Mouse (Mus musculus) heart, adult 2 months (tissue): ENCODE measurements around the gene Tubgcp5. TPM values are rescaled to one million over a fixed set of nuclear protein-coding genes. Genes with fewer than 3 reads are reported as not detected.
A peak's percentile ranks its signal among the peaks of the same experiment; 100 is the strongest.
"Not testable (repeated sequence)": the region's sequence is repeated elsewhere in the genome, so short reads cannot be mapped to it uniquely, and the experiment has no call there.

ENCODE experiments used
- DNase-seq, 2 experiments: peaks; one replicate each; pipeline ENCODE4 v3.0.0; 2021
- H3K27ac ChIP-seq: fragments of 200-600 bp; 2 replicates; pipeline ENCODE4 v1.8.1; 2022
- H3K27me3 ChIP-seq: fragments of 200-500 bp; 2 replicates; pipeline ENCODE4 v1.6.1; 2012; ENCODE audit warnings: mild to moderate bottlenecking, low read length, inconsistent platforms, mixed read lengths; ENCODE audit not compliant: control insufficient read depth, insufficient read depth
- H3K36me3 ChIP-seq: fragments of 200-500 bp; 2 replicates; pipeline ENCODE4 v1.6.1; 2012; ENCODE audit warnings: low read length, inconsistent platforms; ENCODE audit not compliant: control insufficient read depth, insufficient read depth
- H3K4me1 ChIP-seq: fragments of 200-500 bp; 2 replicates; pipeline ENCODE4 v1.6.1; 2011; ENCODE audit warnings: low read length; ENCODE audit not compliant: control insufficient read depth, insufficient read depth
- H3K4me3 ChIP-seq: fragments of 200-600 bp; 2 replicates; pipeline ENCODE4 v1.8.1; 2022
- H3K79me2 ChIP-seq: fragments of 200-500 bp; replicated peaks from 2 replicates; pipeline ENCODE4 v1.6.1; 2012; ENCODE audit warnings: mild to moderate bottlenecking, inconsistent platforms, low read length, moderate library complexity, mixed read lengths; ENCODE audit not compliant: control insufficient read depth, insufficient read depth
- H3K9ac ChIP-seq: fragments of 200-500 bp; 2 replicates; pipeline ENCODE4 v1.6.1; 2012; ENCODE audit warnings: low read depth, mild to moderate bottlenecking, control low read depth, inconsistent platforms, low read length, mixed read lengths
- CTCF ChIP-seq: fragments of 200-600 bp; IDR thresholded peaks from 2 replicates; pipeline ENCODE4 v1.8.1; 2022; ENCODE audit warnings: antibody characterized with exemption, mild to moderate bottlenecking, moderate library complexity
- EP300 ChIP-seq: fragments of 200-500 bp; IDR thresholded peaks from 2 replicates; pipeline ENCODE4 v1.6.1; 2011; ENCODE audit warnings: low read depth, low read length, control low read depth; ENCODE audit not compliant: insufficient read depth
- POLR2A ChIP-seq: fragments of 200-500 bp; IDR thresholded peaks from 2 replicates; pipeline ENCODE4 v1.6.1; 2011; ENCODE audit warnings: mild to moderate bottlenecking, low read depth, low read length, control low read depth; ENCODE audit not compliant: insufficient read depth
- WGBS: fragments of 180-500 bp; shearing (Covaris S2); methylation state at CpG from one replicate; pipeline ENCODE4 v1.1.7; 2018; 5-methylcytosine and 5-hydroxymethylcytosine counted together
- intact Hi-C: fragments of 180-260 bp; cut with DNase I; formaldehyde crosslinking; loops from one replicate; pipeline ENCODE4 v1.15.1; 2025
- polyA plus RNA-seq: library from polyadenylated mRNA; depleted of rRNA; stranded (reverse); fragments of >200 nt; gene quantifications from 2 replicates; pipeline ENCODE4 v1.2.3, GENCODE M21; 2012
- total RNA-seq, 2 experiments: library from RNA; stranded (reverse); gene quantifications; 2 replicates each; pipeline ENCODE4 v1.2.3; 2021

The Tubgcp5 gene
- total and polyA plus RNA-seq, 3 experiments: 2.6 to 10.3 (median 10.2) TPM

- H3K9ac ChIP-seq: no peak overlapping the region
- intact Hi-C loops: no loop called here
- no peak overlapping the region for H3K27ac ChIP-seq
- 48% methylated on average over 3 of the region's 3 CpGs for WGBS
- no peaks in the 10 kb centered on the region for H3K4me1 ChIP-seq
- H3K27me3 ChIP-seq: no peaks in the 10 kb centered on the region
- H3K79me2 ChIP-seq: no peaks in the 10 kb centered on the region
- no peak for DNase-seq
- TF ChIP-seq POLR2A (no peak), CTCF (no peak), EP300 (no peak)
- H3K4me3 ChIP-seq: no peak overlapping the region
- no peaks in the 10 kb centered on the region for H3K36me3 ChIP-seq
Measured at GRCm38 (mm10) chr7:55782493-55782892, 11.5 kb upstream of the Tubgcp5 start.

- H3K4me1 ChIP-seq: no peaks in the 10 kb centered on the region
- H3K9ac ChIP-seq: no peak overlapping the region
- no peaks in the 10 kb centered on the region for H3K79me2 ChIP-seq
- WGBS: 25% methylated on average over 3 of the region's 3 CpGs
- DNase-seq: peak in 1 of 2 experiments; percentile 66
- H3K27me3 ChIP-seq: no peaks in the 10 kb centered on the region
- TF ChIP-seq POLR2A: 0 out of 2 replicates have a peak, but pooled peaks have one; percentile 29
- peak; percentile 68; the same call in 1 of the 2 replicates for TF ChIP-seq EP300
- TF ChIP-seq CTCF: no peak
- H3K4me3 ChIP-seq: no peak overlapping the region
- intact Hi-C loops: no loop called here
- no peaks in the 10 kb centered on the region for H3K36me3 ChIP-seq
- H3K27ac ChIP-seq: no peak overlapping the region
Measured at GRCm38 (mm10) chr7:55784580-55784979, 9.4 kb upstream of the Tubgcp5 start.

GRCm38 (mm10) chr7:55790586-55790985 is 3.4 kb upstream of the Tubgcp5 start:
- intact Hi-C loops: loop anchor here (5.0 kb wide), 1 partner anchor 257 kb away; no protein-coding TSS in a partner anchor
- not testable (repeated sequence) for H3K27ac ChIP-seq, H3K9ac ChIP-seq, H3K4me1 ChIP-seq, H3K79me2 ChIP-seq, H3K4me3 ChIP-seq, H3K27me3 ChIP-seq, H3K36me3 ChIP-seq, DNase-seq
- WGBS: 43% methylated on average over 5 of the region's 5 CpGs

- intact Hi-C loops: loop anchor here (5.0 kb wide), 1 partner anchor 255 kb away; no protein-coding TSS in a partner anchor
- WGBS: 77% methylated on average over 3 of the region's 3 CpGs
- H3K9ac ChIP-seq: no peak overlapping the region
- H3K27ac ChIP-seq: no peak overlapping the region
- H3K36me3 ChIP-seq: no peaks in the 10 kb centered on the region; the same call in none of the 2 replicates
- H3K4me3 ChIP-seq: no peak overlapping the region
- H3K27me3 ChIP-seq: no peaks in the 10 kb centered on the region
- TF ChIP-seq CTCF: no peak
- no peak for TF ChIP-seq EP300
- no peak for TF ChIP-seq POLR2A
- H3K79me2 ChIP-seq: no peaks in the 10 kb centered on the region
- peaks cover 2% of the 10 kb centered on the region; the same call in 1 of the 2 replicates for H3K4me1 ChIP-seq
- no peak for DNase-seq
Measured at GRCm38 (mm10) chr7:55792280-55792679, 1.7 kb upstream of the Tubgcp5 start.

GRCm38 (mm10) chr7:55793236-55793951 is 560 bp upstream of the Tubgcp5 start:
- DNase-seq: no peak
- Histone ChIP-seq H3K79me2 (no peaks in the 10 kb centered on the region), H3K4me1 (peaks cover 2% of the 10 kb centered on the region; the same call in 1 of the 2 replicates), H3K36me3 (no peaks in the 10 kb centered on the region; the same call in none of the 2 replicates), H3K9ac (no peak overlapping the region), H3K27ac (peak overlapping the region; percentile 77), H3K4me3 (peak overlapping the region; percentile 77), H3K27me3 (no peaks in the 10 kb centered on the region)
- WGBS: 41% methylated on average over 13 of the region's 13 CpGs
- intact Hi-C loops: loop anchor here (5.0 kb wide), 1 partner anchor 254 kb away; no protein-coding TSS in a partner anchor
- no peak for TF ChIP-seq EP300
- TF ChIP-seq CTCF: no peak
- TF ChIP-seq POLR2A: no peak

GRCm38 (mm10) chr7:55799981-55800380 is 6.0 kb downstream of the Tubgcp5 start:
- Histone ChIP-seq H3K4me3 (no peak overlapping the region), H3K79me2 (no peaks in the 10 kb centered on the region), H3K4me1 (no peaks in the 10 kb centered on the region; the same call in 1 of the 2 replicates), H3K27ac (no peak overlapping the region), H3K27me3 (no peaks in the 10 kb centered on the region), H3K36me3 (peaks cover 6% of the 10 kb centered on the region), H3K9ac (no peak overlapping the region)
- intact Hi-C loops: no loop called here
- DNase-seq: no peak
- 92% methylated on average over 3 of the region's 3 CpGs for WGBS
- no peak for TF ChIP-seq CTCF
- TF ChIP-seq EP300: no peak
- no peak for TF ChIP-seq POLR2A
